Mouse (Mus musculus) c-Kit-positive CD71-positive TER-119-negative erythroid progenitor cells, embryonic 14.5 days (primary cell): ENCODE measurements at regions not wholly inside any gene's neighbourhood (a gene's known extent, or its start where the extent isn't known, plus 50 kb on each side); places are given as distances from the start of the nearest gene placed in this dataset.

ENCODE experiments used
- DNase-seq: peaks from one replicate; pipeline ENCODE4 v3.0.0-alpha.2; 2013; ENCODE audit warnings: low read depth

DNA sequence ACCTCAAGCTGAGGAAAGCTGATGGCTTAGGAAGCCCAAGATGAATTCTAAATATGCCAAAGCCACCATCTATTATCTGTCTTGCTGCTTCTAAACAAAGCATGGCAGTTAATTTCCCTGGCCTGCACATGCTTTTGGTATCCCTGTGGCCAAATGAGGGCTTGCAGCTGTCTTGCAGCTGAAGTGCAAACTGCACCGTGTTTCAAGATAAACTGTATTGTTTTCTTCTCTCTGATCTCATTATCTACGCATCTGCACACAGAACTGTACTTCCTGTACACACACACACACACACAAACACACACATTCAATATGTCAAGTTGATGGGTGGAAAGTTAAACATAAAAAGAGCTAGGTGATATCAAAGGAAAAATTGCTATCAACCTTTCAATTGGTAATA, 221.7 kb upstream of the Veph1 start:
- no peak for DNase-seq

DNA sequence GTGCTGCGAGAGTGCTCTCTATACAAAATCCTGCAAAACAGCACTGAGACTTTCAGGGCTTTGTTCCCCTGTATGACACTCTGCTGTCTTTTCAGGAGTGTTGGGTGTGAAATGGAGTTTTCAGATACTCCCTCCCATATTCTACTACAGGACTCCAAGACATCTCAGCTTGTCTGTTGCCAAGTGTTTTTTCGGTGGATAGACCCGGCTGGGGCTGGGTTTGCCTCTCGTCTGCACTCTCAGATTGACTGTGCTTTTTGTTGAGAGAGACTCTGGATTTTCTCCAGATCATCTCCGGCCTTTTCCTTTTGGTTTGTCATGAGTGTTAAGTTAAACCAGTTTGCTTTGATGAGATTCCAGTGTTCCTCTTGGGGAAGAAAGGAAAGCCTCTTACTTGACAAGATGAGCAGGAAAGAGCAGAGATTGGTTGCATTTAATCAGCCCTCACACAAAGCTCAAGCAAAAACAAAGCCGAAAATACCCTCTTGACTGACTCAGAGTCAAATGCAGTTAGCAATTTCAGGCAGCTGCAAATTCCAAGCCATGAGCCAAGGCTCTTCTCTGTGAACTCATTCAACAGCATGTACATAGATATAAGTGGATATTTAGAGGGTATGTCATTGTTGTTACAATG, 219.3 kb upstream of the Veph1 start:
- no peak for DNase-seq

DNA sequence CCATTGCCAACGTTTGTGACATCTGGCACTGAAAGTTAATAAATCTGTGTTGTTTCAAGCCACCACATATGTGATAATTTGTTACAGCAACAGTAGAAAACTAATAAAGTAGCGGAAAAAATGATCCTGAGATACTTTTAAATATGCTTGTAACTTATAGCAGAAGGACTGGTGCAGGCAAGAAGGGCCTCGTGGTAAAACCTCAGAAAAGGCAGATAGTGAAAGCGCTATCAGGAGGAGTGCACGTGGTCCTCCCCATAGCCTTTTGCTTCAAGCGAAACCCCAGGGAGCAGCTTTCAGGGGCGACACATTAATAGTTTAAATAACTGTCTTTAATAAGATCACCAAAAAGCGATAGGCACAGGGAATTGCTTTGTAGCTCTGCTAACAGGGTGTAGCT, 217.9 kb upstream of the Veph1 start:
- no peak for DNase-seq

DNA sequence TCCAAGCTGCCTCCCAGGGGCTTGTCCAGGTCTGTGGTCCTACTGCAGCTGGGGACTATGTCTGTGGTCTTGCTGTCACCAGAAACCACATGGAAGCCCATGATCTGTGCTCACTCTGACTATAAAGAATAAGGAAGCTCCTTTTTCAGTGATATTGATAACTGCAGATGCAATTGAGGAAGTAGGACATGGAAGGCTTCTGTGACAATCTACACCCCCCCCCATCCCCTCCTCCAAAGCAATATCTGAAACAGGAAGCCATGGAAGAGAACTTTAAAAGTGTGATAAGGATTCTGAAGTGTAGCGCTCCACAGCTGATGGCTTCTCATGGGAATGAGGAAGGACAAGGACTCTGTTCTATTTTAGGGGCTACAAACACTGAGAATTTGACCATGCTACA, 215.8 kb upstream of the Veph1 start:
- no peak for DNase-seq

DNA sequence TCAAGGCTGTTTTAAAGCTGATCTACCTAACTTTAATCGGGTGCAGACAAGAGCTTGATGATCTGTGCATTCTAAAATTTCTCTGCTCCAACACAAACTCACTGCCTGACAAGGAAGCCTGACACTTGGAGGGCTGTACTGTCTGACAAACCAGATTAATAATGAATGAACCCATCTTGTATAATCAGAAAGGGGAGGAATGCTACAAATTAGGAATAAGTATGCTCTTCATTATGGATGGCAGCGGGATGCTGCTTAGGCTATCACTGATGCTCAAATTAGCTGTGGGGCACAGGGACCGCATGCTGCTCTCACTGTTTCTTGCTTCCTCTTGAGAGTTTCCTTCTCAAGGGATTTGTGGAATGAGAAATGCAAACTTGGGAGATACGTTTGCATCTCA, 213.8 kb upstream of the Veph1 start:
- DNase-seq: no peak

DNA sequence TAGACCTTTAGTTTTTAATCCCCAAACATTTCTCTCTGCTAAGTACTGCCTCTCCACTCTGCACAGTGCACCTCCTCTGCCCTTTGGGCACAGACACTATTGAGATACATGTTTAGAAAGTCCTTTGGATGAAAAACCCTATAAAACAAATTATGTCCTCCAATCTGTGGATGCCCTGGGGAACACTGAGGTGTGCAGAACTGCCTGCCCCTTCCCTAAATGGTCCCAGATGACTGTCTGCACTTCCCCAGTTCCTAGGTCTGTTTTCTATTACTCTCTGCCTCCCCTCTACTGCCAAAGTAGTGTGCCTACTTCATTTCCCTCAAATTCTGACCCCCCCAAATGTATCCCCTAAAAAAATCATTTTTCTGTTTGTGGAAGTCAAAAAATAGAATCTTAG, 209.5 kb upstream of the Veph1 start:
- DNase-seq: no peak

DNA sequence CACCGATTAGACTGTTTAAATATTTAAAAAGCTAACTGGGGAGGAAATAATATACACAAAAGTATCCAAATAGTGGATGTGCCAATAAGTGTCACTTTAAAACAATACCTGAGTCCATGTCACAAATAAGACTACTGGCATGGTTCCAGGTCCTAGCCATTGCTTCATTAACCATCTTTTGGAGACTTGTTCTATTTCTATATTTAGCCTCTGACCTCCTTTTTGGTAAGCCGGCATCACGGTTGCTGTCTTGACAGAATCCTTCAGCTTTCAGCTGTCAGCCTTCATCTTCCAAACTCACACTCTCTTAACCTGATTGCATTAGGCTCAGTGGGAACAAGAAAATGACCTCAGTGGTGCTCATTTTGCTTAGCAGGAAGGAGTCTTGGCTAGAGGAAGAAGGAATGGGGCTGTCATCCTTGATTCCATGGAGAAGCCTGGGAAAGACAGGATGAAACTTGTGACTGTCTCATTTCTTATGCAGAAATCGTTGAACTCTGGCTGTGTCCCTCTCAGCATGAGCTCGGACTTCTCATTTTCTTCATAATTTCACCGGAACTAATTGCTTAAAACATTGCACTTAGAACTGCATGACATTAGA, 208.9 kb upstream of the Veph1 start:
- no peak for DNase-seq

DNA sequence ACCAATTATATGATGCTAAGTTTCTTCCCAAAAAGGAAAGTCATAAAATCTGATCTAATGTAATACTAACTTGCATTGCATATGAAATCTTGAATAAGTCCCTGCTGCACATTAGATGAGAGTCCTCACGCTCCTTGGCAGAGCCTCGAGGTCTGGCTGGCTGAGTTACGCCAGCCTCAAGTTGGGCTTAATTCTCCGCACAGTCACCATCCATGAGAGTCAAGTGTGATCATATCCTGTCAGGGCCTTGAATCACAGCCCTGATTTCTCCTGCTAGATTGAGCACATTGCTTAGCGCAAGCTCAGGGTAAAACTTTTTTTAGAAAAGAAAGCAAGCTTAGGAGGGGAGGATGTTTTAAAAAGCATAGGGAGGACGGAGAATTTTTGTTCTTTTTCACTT, 208.1 kb upstream of the Veph1 start:
- no peak for DNase-seq

DNA sequence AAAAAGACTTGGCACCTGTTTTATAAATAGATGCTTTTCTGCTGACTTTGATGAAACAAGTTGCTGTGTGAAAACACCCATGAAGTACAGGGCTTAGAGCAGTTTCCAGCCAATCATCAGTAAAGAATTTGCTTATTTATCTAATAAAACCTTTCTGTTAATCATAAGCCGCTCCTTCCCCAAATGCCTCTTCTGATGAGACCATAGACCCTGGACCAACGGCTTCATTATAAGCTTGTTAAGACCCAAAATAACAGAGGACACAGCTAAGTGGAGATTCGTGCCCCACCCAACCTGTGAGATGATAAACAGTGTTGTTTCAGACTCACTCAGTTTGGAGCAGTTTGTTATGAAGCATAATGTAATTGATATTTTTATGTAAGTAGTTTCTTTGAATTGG, 207.0 kb upstream of the Veph1 start:
- no peak for DNase-seq

DNA sequence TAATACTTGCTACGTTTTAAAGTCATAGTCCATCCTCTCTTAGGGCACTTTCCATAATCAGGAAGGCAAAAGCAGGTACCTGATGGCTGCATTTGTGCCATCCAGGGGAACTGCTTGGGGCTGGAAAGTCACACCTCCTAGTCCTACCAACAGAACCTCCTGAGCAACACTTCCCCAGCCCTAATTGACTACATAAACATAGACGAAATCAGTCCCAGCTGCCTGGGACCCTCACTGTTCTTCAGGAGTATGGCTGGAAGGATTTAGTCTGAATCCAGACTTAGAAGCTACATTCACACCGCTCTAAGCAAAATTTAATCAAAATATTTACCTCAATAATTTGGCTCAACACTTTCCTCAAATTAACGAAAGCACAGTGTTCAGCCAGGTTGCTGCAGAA, 205.2 kb upstream of the Veph1 start:
- no peak for DNase-seq

DNA sequence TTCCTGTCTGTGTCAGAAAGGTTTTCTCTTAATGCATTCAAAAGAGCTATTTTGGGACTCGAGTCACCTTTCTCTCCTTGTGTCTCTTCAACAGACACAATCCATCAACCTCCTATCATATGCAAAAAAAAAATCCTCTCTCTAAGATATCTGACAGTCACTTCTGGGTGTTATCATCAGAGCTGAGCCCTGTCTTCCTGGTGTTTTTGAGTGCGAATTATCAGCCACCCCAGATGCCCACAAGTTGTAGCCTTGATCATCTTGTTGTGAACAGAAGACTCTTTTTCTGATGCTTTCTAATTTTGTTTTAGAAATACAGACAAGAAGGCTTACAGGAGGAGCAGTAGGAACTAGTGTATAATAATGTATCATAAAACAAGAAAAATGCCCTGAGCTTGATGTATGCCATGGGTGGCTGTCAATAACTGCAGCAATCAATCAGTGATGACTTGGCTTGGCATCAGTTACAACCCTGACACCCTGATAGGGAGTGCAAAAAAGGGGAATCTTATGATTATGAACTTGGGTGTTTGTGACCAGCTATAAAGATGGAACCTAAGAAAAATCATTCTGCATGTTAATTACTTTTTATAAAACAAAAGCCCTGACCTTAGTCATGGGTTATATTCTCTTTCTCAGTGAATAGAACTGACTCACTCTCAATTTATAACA, 197.9 kb upstream of the Veph1 start:
- peak; percentile 50 for DNase-seq

DNA sequence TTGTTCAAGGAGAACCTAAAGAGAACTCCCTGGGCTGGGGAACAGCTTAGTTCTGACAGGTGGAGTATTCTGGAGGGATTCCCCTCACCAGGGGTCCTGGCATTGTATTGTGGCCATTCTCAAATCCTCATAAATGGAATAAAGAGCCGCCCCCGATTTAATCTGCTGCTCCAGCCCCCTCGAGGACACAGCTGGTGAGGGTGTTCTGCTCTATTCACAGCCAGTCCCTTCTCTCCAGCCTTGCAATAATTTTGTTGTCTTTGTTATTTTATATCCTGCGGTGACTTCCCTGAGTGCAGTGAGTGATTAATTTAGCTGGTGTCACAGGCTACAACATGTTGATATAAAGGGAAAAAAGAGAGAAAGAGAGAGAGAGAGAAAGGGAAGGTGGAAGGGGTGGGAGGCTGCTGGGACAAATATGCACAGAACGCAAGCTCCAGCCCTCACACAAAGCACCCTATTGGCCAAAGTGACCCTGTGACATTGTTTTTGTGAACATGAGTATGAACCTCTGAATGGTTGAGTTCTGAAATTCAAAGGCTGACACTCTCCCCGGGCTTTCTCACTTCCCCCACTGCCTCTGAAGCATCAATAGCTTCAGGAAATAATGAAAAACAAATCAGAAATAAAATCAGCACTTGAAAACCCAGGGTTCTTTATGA, 194.2 kb upstream of the Veph1 start:
- DNase-seq: no peak

DNA sequence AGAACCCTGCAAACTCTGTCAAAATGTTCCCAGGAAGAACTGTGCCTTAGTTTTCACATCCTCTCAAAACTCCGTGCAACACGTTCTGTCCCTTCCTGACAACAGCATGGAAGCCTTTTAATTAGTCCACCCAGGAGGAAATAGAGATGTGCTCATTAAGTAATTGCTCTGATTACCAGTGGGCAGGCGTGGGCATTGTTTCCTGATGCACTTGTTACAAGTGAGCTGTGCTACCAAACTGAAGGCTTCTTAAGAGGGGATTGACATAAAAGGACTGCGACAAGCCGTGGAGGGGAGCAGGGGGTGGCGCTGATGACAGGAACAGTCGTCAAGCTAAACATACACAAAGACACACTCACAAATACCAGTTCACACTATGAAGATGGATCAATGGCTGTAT, 192.1 kb upstream of the Veph1 start:
- DNase-seq: no peak

DNA sequence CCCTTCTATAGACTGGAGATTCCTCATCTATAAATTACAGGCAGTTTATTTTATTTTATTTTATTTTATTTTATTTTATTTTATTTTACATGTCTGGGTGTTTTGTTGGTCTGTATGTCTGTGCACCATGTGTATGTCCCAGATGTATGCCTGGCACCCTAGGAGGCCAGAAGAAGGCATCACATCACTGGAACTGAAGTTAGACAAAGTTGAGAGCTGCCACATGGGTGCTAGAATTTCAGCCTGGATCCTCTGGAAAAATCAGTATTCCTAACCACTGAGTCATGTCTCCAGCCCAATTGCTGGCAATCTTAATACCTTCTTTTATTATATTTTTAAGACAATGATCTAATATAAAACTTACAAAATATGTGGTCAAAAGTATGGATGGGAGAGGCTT, 190.0 kb upstream of the Veph1 start:
- DNase-seq: no peak

DNA sequence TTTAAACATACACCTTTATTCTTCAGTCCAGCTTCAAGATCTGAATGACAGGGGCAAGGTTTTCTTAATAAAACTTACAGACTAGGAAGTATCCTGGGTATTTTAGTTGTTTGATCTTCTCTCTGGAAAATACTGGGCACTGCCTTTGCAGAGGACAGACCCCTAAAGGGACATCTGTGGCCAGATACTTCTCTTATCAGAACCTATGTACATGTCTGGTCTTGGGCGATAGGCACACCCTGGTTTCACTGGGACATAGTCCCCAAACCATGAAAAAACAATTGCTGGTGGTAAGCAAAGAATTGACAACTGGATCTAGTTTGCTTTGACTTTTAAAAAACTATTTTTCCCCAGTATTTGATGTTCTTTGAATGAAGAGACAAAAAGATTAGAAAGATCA, 189.5 kb upstream of the Veph1 start:
- peak; percentile 70 for DNase-seq

DNA sequence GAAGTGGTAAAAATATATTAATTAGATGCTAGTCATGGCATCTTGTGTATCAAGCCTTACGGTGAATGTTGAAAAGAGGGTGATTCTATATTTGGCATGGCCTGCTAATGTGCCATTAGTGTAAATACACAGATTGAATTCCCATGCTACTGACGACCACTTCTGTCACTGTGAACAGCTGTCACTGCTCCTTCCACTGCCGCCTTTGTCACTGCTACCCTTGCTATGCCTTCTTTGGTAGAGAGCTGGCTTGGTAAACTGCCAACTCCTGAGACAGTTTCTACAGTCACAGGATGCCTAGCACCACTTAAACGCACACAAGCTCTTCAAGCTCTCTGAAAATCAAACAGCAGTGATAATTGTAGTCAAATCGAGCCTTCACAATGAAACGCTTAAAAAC, 184.1 kb upstream of the Veph1 start:
- no peak for DNase-seq

DNA sequence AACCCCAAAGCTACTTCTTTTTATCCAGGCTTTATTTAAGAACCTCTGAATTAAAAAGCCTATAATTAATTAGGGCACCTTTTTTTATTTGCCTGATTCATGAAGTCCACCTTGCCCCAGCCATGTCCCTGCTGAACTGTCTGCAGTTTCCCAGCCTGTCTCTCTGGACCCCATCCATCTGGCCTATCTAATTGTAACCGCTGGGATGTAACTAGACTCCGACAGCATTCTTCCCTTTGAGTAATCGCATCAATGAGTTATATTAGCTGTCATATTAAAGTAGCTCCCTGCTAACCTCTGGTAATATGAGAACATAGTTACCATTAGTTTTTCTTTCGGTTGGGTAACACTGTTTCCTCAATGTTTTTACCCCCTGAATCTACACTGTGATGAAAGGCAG, 182.6 kb upstream of the Veph1 start:
- DNase-seq: no peak

DNA sequence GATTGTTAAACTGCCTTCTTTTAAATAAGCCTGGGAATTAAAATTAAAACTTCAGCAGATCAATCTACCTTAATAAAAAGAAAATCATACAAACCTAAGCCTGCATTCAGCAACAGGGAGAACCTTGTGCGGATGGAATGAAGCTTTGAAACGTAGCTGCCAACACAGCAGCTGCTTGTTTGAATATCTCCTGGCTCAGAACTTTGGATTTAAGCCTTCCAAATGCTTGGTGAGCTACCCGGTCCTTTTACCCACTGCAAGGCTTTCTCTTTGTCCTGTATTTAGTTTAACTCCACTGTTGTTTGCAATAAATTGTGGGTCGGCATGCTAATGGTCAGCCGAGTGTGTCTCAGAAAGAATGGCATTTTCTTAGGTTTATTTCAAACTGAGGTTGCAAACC, 169.7 kb upstream of the Veph1 start:
- no peak for DNase-seq

DNA sequence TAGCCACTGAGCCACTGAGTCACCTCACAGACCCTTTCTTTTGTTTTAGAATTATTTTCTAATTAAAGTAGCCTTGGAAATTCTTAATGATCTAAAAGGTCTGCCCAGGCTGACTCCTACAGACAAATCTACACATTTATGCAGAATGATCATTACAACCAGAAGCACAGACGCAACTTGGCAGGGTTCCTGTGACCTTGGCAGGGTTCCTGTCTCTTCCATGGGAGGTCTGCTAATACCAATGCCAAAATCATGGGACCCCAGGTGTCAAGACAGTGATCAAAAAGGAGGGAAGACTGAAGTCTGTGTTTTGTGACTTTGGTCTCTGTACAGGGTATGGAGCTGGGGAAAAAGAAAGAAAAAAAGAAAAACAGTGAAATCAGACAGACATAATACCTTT, 168.7 kb upstream of the Veph1 start:
- no peak for DNase-seq

DNA sequence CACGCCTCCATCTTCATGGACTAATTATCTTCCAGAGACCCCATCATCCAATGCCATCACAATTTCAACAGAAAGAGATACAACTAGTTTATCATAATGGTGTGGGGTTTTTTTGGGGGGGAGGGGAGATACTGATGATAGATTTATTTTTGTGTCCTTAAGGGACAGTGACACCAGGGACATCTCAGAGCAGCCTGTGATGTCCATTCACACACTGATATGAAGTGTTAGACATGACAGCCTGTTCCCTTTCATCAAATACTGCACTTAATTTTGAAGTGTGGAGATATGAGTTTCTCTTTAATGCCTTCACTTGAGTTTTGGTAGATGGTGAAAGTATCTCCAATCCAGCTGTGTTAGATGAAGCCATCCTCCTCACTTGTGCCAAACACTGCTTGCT, 165.7 kb upstream of the Veph1 start:
- DNase-seq: no peak

DNA sequence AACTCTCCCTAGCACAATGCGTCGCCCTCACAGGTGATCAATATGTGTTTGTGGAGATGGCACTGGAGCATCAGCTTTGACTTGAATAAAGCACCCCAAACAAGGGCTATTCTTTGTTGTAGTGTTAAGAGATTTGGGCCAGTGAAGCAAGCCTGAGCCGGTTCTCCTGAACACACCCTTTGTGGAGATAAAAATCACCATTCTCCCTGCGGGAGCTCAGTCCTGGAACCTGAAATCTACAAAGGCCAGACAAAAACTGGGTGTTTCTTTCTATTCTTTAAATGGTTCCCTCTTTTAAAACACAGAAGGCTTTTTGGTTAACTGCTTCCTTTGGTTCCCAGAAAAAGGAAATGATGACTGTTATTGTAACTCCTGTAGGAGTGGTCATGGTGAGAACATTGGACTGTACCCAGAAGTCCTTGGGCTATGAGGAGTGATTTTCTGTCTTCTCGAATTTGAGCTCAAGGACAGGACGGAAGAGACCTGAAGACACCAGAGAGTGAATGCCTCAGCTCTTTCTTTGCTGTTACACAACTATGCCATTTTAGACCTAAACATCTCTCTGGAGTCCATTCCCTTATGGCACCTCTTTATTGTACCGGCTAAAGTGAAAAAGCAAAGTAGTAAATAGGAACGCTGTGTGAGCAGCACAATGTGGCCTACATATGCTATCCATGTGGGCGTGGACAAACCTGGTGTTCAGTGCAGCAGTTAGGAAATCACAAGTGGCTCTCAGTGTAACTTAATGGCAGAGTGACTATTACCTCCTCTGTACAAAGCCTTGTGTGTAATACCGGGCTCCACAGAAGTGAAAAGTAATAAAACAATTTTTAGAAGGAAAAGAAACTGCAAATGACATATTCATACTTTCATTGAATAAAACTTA, 149.9 kb upstream of the Veph1 start:
- no peak for DNase-seq

DNA sequence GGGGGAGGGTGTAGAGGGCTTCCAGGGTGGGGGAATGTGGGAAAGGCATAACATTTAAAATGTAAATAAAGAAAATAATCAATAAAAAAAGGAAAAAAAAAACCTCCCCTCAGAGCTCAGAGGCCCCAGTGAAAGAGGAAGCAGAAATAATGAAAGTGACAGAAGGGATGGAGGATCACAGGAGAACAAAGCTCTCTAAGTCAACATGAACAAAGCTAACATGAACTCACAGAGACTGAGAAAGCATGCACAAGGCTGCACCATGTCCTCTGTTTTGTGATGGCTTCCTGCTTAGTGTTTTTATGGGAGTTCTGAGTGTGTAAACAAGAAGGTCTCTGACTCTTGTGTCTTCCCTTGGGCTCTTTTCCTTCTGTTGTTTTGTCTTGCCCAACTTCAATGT, 136.6 kb upstream of the Veph1 start:
- no peak for DNase-seq
